Mouse (Mus musculus) brain, embryonic 18.5 days (tissue): ENCODE results near the gene Wdr91.

Experiments
- DNase-seq: peaks from one replicate; pipeline ENCODE4 v3.0.0-alpha.2; 2012; ENCODE audit warnings: low read depth, low spot score

Wdr91 gene

GRCm38 (mm10) chr6:34879101-34879740 is 31.5 kb downstream of the Wdr91 start:
- DNase-seq = no peak

- peak; percentile 74 for DNase-seq
Measured at GRCm38 (mm10) chr6:34877509-34878321, 33.0 kb downstream of the Wdr91 start, which contains the start of gene Cyren. Gene Cyren (minus strand): TSS chr6:34878060.

- no peak for DNase-seq
Measured at GRCm38 (mm10) chr6:34876835-34877156, 33.9 kb downstream of the Wdr91 start.

GRCm38 (mm10) chr6:34875966-34876834 is 34.5 kb downstream of the Wdr91 start:
- no peak for DNase-seq

GRCm38 (mm10) chr6:34875268-34875761 is 35.4 kb downstream of the Wdr91 start:
- DNase-seq = no peak

GRCm38 (mm10) chr6:34874101-34874921 is 36.4 kb downstream of the Wdr91 start:
- no peak for DNase-seq

GRCm38 (mm10) chr6:34872871-34873270 is 37.8 kb downstream of the Wdr91 start:
- no peak for DNase-seq

GRCm38 (mm10) chr6:34871929-34872328 is 38.7 kb downstream of the Wdr91 start:
- DNase-seq = no peak

- DNase-seq = no peak
Measured at GRCm38 (mm10) chr6:34870724-34871123, 40.0 kb downstream of the Wdr91 start.

GRCm38 (mm10) chr6:34870136-34870535 is 40.5 kb downstream of the Wdr91 start:
- no peak for DNase-seq

- no peak for DNase-seq
Measured at GRCm38 (mm10) chr6:34869225-34869915, 41.3 kb downstream of the Wdr91 start.

- no peak for DNase-seq
Measured at GRCm38 (mm10) chr6:34868507-34869217, 42.0 kb downstream of the Wdr91 start.

GRCm38 (mm10) chr6:34867995-34868350 is 42.7 kb downstream of the Wdr91 start:
- DNase-seq = no peak

- DNase-seq = no peak
Measured at GRCm38 (mm10) chr6:34867301-34867994, 43.2 kb downstream of the Wdr91 start.

- DNase-seq = no peak
Measured at GRCm38 (mm10) chr6:34866786-34867185, 43.9 kb downstream of the Wdr91 start.

GRCm38 (mm10) chr6:34865711-34866593 is 44.7 kb downstream of the Wdr91 start:
- no peak for DNase-seq

- no peak for DNase-seq
Measured at GRCm38 (mm10) chr6:34865213-34865612, 45.5 kb downstream of the Wdr91 start.

- DNase-seq = no peak
Measured at GRCm38 (mm10) chr6:34863786-34864514, 46.7 kb downstream of the Wdr91 start.
